ENCODE assay signal across 9 mouse cellular contexts in genomic region chr1:136364711-136365110, GRCm38 (mm10). TPM values are rescaled to one million over a fixed set of nuclear protein-coding genes. Genes with fewer than 3 reads are reported as not detected.
DNase-seq lines count a peak whose midpoint lies in the region; ATAC-seq and TF ChIP-seq lines count a peak whose summit lies in the region.
"Had no signal": no experiment of that assay in that cellular context is flagged by ENCODE, and none has a peak within 500 bp of the region (broad histone marks: within the 10 kb centered on the region; RNA-seq: fewer than 3 reads in every experiment).

No protein-coding gene starts in this region.

- WGBS in lung, postnatal 0 days: 89% methylated on average over 13 of the region's 19 CpGs
- 60% methylated on average over 19 of the region's 19 CpGs for WGBS in intestine, embryonic 16.5 days

- no peak for TF ChIP-seq CTCF in lung, postnatal 0 days (IDR thresholded peaks at IDR 0.05)
- TF ChIP-seq CTCF in layer of hippocampus, adult 2 months (conservative IDR thresholded peaks at IDR 0.05): no peak

- H3K9ac ChIP-seq in lung, postnatal 0 days (replicated peaks; ENCODE audit: low read depth): no peak overlapping the region
- no peak overlapping the region for H3K9ac ChIP-seq in intestine, embryonic 16.5 days (ENCODE audit: low read depth, low read length)

- H3K27ac ChIP-seq in lung, postnatal 0 days (ENCODE audit: low read length): no peak overlapping the region
- no peak overlapping the region for H3K27ac ChIP-seq in layer of hippocampus, adult 2 months
- no peak overlapping the region for H3K27ac ChIP-seq in intestine, embryonic 16.5 days (ENCODE audit: low read length)

- ATAC-seq in lung, postnatal 0 days: no peak
- no peak for ATAC-seq in intestine, embryonic 16.5 days
- no peak for ATAC-seq in erythroblast, adult 5-6 weeks (replicated peaks; ENCODE audit: low FRiP score, poor library complexity, severe bottlenecking)
- ATAC-seq: Patski had no signal

- H3K9me3 ChIP-seq in lung, postnatal 0 days (ENCODE audit: low read length): no peaks in the 10 kb centered on the region
- H3K9me3 ChIP-seq in intestine, embryonic 16.5 days (ENCODE audit: control insufficient read depth, low read length): no peaks in the 10 kb centered on the region

- no peak overlapping the region for H3K4me3 ChIP-seq in lung, postnatal 0 days (ENCODE audit: low read depth, low read length)
- H3K4me3 ChIP-seq in layer of hippocampus, adult 2 months: no peak overlapping the region
- H3K4me3 ChIP-seq in intestine, embryonic 16.5 days (ENCODE audit: low read length): no peak overlapping the region

- H3K4me2 ChIP-seq in lung, postnatal 0 days (replicated peaks; ENCODE audit: low read depth, low read length): no peak overlapping the region
- no peak overlapping the region for H3K4me2 ChIP-seq in intestine, embryonic 16.5 days (ENCODE audit: low read depth, low read length)

- DNase-seq in lung, adult 18-20 months: peak; percentile 48 to 53
- no peak for DNase-seq in lung, postnatal 0 days (ENCODE audit: low spot score)
- peak; percentile 61 to 66 for DNase-seq in cerebellum, postnatal 36 days
- DNase-seq in layer of hippocampus, adult 2 months (ENCODE audit: low spot score in 2 of 2): peak; percentile 47 to 80
- peak; percentile 71 for DNase-seq in ovary, postnatal 14 days (ENCODE audit: low spot score)
- DNase-seq in urinary bladder, adult 18-20 months (ENCODE audit: low spot score in 2 of 2): peak; percentile 37

- no peaks in the 10 kb centered on the region for H3K36me3 ChIP-seq in lung, postnatal 0 days (ENCODE audit: insufficient read depth, low read length)
- H3K36me3 ChIP-seq in intestine, embryonic 16.5 days (ENCODE audit: control insufficient read depth, insufficient read depth, low read length): no peaks in the 10 kb centered on the region

- no peaks in the 10 kb centered on the region for H3K27me3 ChIP-seq in lung, postnatal 0 days (replicated peaks; ENCODE audit: insufficient read depth, low read length)
- peaks cover 40% of the 10 kb centered on the region for H3K27me3 ChIP-seq in intestine, embryonic 16.5 days (replicated peaks; ENCODE audit: control insufficient read depth, insufficient read depth, low read length)
- H3K27me3 ChIP-seq: Patski had no signal

- H3K4me1 ChIP-seq in lung, postnatal 0 days (ENCODE audit: insufficient read depth, low read depth, low read length): peaks cover 11% of the 10 kb centered on the region; the same call in 1 of the 2 replicates
- no peaks in the 10 kb centered on the region for H3K4me1 ChIP-seq in intestine, embryonic 16.5 days (ENCODE audit: control insufficient read depth, insufficient read depth, low read length)

- no peak for TF ChIP-seq EP300 in lung, postnatal 0 days (IDR thresholded peaks at IDR 0.05)

RNA-seq across cellular contexts. Expression of gene Camsap2, which starts 18.8 kb away (rescaled TPM):
- polyA plus RNA-seq in lung, postnatal 0 days (2015; fragmentation: Nextera tagmentation; extraction: Ambion mirVana): 7.7 and 9.3 TPM in 2 replicates
- total RNA-seq in layer of hippocampus, adult 2 months (2021): 100 to 1,000 TPM; 132 to 141 TPM
- 3.7 and 3.9 TPM in 2 replicates for polyA plus RNA-seq in intestine, embryonic 16.5 days (2015; fragmentation: Nextera tagmentation; extraction: Ambion mirVana)
- total RNA-seq in erythroblast, adult 5-6 weeks (2015; ENCODE audit: low replicate concordance): 23.0 and 33.6 TPM in 2 replicates
- total RNA-seq in erythroblast, adult 5-6 weeks (2017; ENCODE audit: low replicate concordance): 53.8 and 56.0 TPM in 2 replicates

RNA-seq across cellular contexts. Expression of gene Ddx59, which starts 50.4 kb away (rescaled TPM):
- polyA plus RNA-seq in lung, postnatal 0 days (2015; fragmentation: Nextera tagmentation; extraction: Ambion mirVana): 8.0 and 8.5 TPM in 2 replicates
- total RNA-seq in layer of hippocampus, adult 2 months (2021): 10 to 100 TPM in 1 of 2 experiments, 1 to 10 TPM in 1; 9.7 to 11.2 TPM
- polyA plus RNA-seq in intestine, embryonic 16.5 days (2015; fragmentation: Nextera tagmentation; extraction: Ambion mirVana): 10.1 and 12.3 TPM in 2 replicates
- total RNA-seq in erythroblast, adult 5-6 weeks (2015; ENCODE audit: low replicate concordance): 0.58 and 10.7 TPM in 2 replicates
- 3.9 and 6.7 TPM in 2 replicates for total RNA-seq in erythroblast, adult 5-6 weeks (2017; ENCODE audit: low replicate concordance)
